Mouse (Mus musculus) kidney, embryonic 14.5 days (tissue): Measurements from ENCODE around the gene Lrig2. TPM values are rescaled to one million over a fixed set of nuclear protein-coding genes. Genes with fewer than 3 reads are reported as not detected.

Source experiments
- ATAC-seq: fragments of 200-750 bp; cut with Nextera tagmentation; 2 replicates; pipeline ENCODE4 v1.8.0; 2017; ENCODE audit warnings: moderate number of reproducible peaks, mild to moderate bottlenecking, moderate TSS enrichment, moderate library complexity; ENCODE audit not compliant: low FRiP score, low TSS enrichment
- H3K27ac ChIP-seq: fragments of 300-500 bp; sonication (generic); 2 replicates; pipeline ENCODE4 v1.5.1; 2014; ENCODE audit warnings: low read depth, mild to moderate bottlenecking, low read length, moderate library complexity, mixed read lengths
- H3K27me3 ChIP-seq: fragments of 300-500 bp; sonication (generic); 2 replicates; pipeline ENCODE4 v1.6.1; 2014; ENCODE audit warnings: mild to moderate bottlenecking, low read length; ENCODE audit not compliant: control insufficient read depth, insufficient read depth
- H3K36me3 ChIP-seq: fragments of 300-500 bp; sonication (generic); 2 replicates; pipeline ENCODE4 v1.6.1; 2014; ENCODE audit warnings: low read length, mixed read lengths; ENCODE audit not compliant: control insufficient read depth, insufficient read depth
- H3K4me1 ChIP-seq: fragments of 300-500 bp; sonication (generic); 2 replicates; pipeline ENCODE4 v1.6.1; 2014; ENCODE audit warnings: low read length, mixed read lengths; ENCODE audit not compliant: control insufficient read depth, insufficient read depth
- H3K4me2 ChIP-seq: fragments of 300-500 bp; sonication (generic); replicated peaks from 2 replicates; pipeline ENCODE4 v1.6.1; 2014; ENCODE audit warnings: low read depth, mild to moderate bottlenecking, low read length
- H3K4me3 ChIP-seq: fragments of 300-500 bp; sonication (generic); 2 replicates; pipeline ENCODE4 v1.5.1; 2014; ENCODE audit warnings: mild to moderate bottlenecking, low read length
- H3K9ac ChIP-seq: fragments of 300-500 bp; sonication (generic); 2 replicates; pipeline ENCODE4 v1.6.1; 2014; ENCODE audit warnings: low read depth, mild to moderate bottlenecking, low read length, moderate library complexity
- H3K9me3 ChIP-seq: fragments of 300-500 bp; sonication (generic); 2 replicates; pipeline ENCODE4 v1.6.1; 2016; ENCODE audit warnings: low read length; ENCODE audit not compliant: control insufficient read depth
- WGBS: fragments of 180-500 bp; shearing (Covaris S2); extraction: QIAGEN DNeasy Blood & Tissue Kit; methylation state at CpG from one replicate; pipeline ENCODE4 v1.1.7; 2014; 5-methylcytosine and 5-hydroxymethylcytosine counted together
- polyA plus RNA-seq: library from polyadenylated mRNA; unstranded; fragments of >200 nt; fragmentation: Nextera tagmentation; extraction: Ambion mirVana; gene quantifications from 2 replicates; pipeline ENCODE4 v1.2.1, GENCODE M21; 2014

The Lrig2 gene
- polyA plus RNA-seq, 1 experiment from 2014 or later: 25.6 TPM

GRCm38 (mm10) chr3:104517161-104517560 is 5.4 kb upstream of the Lrig2 start:
- Histone ChIP-seq H3K27me3 (no peaks in the 10 kb centered on the region), H3K36me3 (no peaks in the 10 kb centered on the region), H3K4me3 (no peak overlapping the region), H3K9me3 (no peaks in the 10 kb centered on the region), H3K9ac (no peak overlapping the region), H3K27ac (no peak overlapping the region), H3K4me1 (no peaks in the 10 kb centered on the region), H3K4me2 (no peak overlapping the region)
- 86% methylated on average over 5 of the region's 5 CpGs for WGBS
- no peak for ATAC-seq

GRCm38 (mm10) chr3:104514510-104514909 is 2.8 kb upstream of the Lrig2 start:
- Histone ChIP-seq H3K27ac (no peak overlapping the region), H3K4me2 (no peak overlapping the region), H3K9ac (no peak overlapping the region), H3K9me3 (no peaks in the 10 kb centered on the region), H3K27me3 (no peaks in the 10 kb centered on the region), H3K4me3 (no peak overlapping the region), H3K4me1 (no peaks in the 10 kb centered on the region; the same call in 1 of the 2 replicates), H3K36me3 (no peaks in the 10 kb centered on the region)
- WGBS: 67% methylated on average over 2 of the region's 2 CpGs
- ATAC-seq: no peak

- Histone ChIP-seq H3K9ac (peak overlapping the region; percentile 29; the same call in 1 of the 2 replicates), H3K36me3 (no peaks in the 10 kb centered on the region), H3K27ac (peak overlapping the region; percentile 94; the same call in 1 of the 2 replicates), H3K4me2 (peak overlapping the region; percentile 54), H3K4me1 (no peaks in the 10 kb centered on the region; the same call in 1 of the 2 replicates), H3K27me3 (no peaks in the 10 kb centered on the region), H3K4me3 (peak overlapping the region; percentile 95), H3K9me3 (no peaks in the 10 kb centered on the region)
- ATAC-seq: no peak
- 23% methylated on average over 5 of the region's 5 CpGs for WGBS
Observed at GRCm38 (mm10) chr3:104512424-104512748, 668 bp upstream of the Lrig2 start.

- Histone ChIP-seq H3K36me3 (no peaks in the 10 kb centered on the region), H3K27me3 (no peaks in the 10 kb centered on the region), H3K9ac (peak overlapping the region; percentile 86), H3K4me2 (peak overlapping the region; percentile 42), H3K27ac (peak overlapping the region; percentile 94), H3K9me3 (no peaks in the 10 kb centered on the region), H3K4me3 (peak overlapping the region; percentile 95), H3K4me1 (no peaks in the 10 kb centered on the region; the same call in 1 of the 2 replicates)
- ATAC-seq: peak; percentile 28
- under 1% methylated on average over 14 of the region's 14 CpGs for WGBS
Observed at GRCm38 (mm10) chr3:104510771-104511429, 818 bp downstream of the Lrig2 start.

- Histone ChIP-seq H3K36me3 (no peaks in the 10 kb centered on the region), H3K4me1 (no peaks in the 10 kb centered on the region), H3K4me3 (no peak overlapping the region), H3K27me3 (no peaks in the 10 kb centered on the region), H3K9ac (no peak overlapping the region), H3K27ac (no peak overlapping the region), H3K9me3 (no peaks in the 10 kb centered on the region), H3K4me2 (no peak overlapping the region)
- 78% methylated on average over 2 of the region's 2 CpGs for WGBS
- ATAC-seq: no peak
Observed at GRCm38 (mm10) chr3:104501648-104502047, 10.1 kb downstream of the Lrig2 start.

GRCm38 (mm10) chr3:104500881-104501280 is 10.8 kb downstream of the Lrig2 start:
- Histone ChIP-seq H3K4me2 (no peak overlapping the region), H3K9me3 (no peaks in the 10 kb centered on the region), H3K27ac (no peak overlapping the region), H3K9ac (no peak overlapping the region), H3K4me1 (no peaks in the 10 kb centered on the region), H3K36me3 (peaks cover 3% of the 10 kb centered on the region; the same call in 1 of the 2 replicates), H3K27me3 (no peaks in the 10 kb centered on the region), H3K4me3 (no peak overlapping the region)
- WGBS: 78% methylated on average over 2 of the region's 2 CpGs
- ATAC-seq: no peak

GRCm38 (mm10) chr3:104496176-104496575 is 15.5 kb downstream of the Lrig2 start:
- H3K27ac ChIP-seq: no peak overlapping the region
- H3K4me3 ChIP-seq: no peak overlapping the region
- no peak for ATAC-seq
- H3K4me2 ChIP-seq: no peak overlapping the region
- WGBS: 98% methylated on average over 4 of the region's 4 CpGs
- H3K27me3 ChIP-seq: no peaks in the 10 kb centered on the region
- peaks cover 29% of the 10 kb centered on the region for H3K36me3 ChIP-seq
- H3K9ac ChIP-seq: no peak overlapping the region
- H3K9me3 ChIP-seq: no peaks in the 10 kb centered on the region
- H3K4me1 ChIP-seq: no peaks in the 10 kb centered on the region

- H3K4me1 ChIP-seq: no peaks in the 10 kb centered on the region
- WGBS: 77% methylated on average over 1 of the region's 1 CpGs
- no peaks in the 10 kb centered on the region for H3K9me3 ChIP-seq
- no peak overlapping the region for H3K9ac ChIP-seq
- H3K36me3 ChIP-seq: peaks cover 29% of the 10 kb centered on the region; the same call in 1 of the 2 replicates
- H3K27ac ChIP-seq: no peak overlapping the region
- no peaks in the 10 kb centered on the region for H3K27me3 ChIP-seq
- no peak for ATAC-seq
- H3K4me3 ChIP-seq: no peak overlapping the region
- no peak overlapping the region for H3K4me2 ChIP-seq
Observed at GRCm38 (mm10) chr3:104480946-104481719, 30.6 kb downstream of the Lrig2 start.

GRCm38 (mm10) chr3:104478056-104478455 is 33.7 kb downstream of the Lrig2 start:
- WGBS: 91% methylated on average over 1 of the region's 1 CpGs
- no peak for ATAC-seq
- no peak overlapping the region for H3K4me3 ChIP-seq
- no peaks in the 10 kb centered on the region for H3K4me1 ChIP-seq
- peaks cover 31% of the 10 kb centered on the region; the same call in 1 of the 2 replicates for H3K36me3 ChIP-seq
- no peak overlapping the region for H3K4me2 ChIP-seq
- H3K9me3 ChIP-seq: no peaks in the 10 kb centered on the region
- no peaks in the 10 kb centered on the region for H3K27me3 ChIP-seq
- H3K27ac ChIP-seq: no peak overlapping the region
- H3K9ac ChIP-seq: no peak overlapping the region
